Mouse (Mus musculus): ENCODE data around the gene Cd38. TPM values are rescaled to one million over a fixed set of nuclear protein-coding genes. Genes with fewer than 3 reads are reported as not detected.

Gene Cd38
- polyA plus RNA-seq (2015; fragmentation: Nextera tagmentation; extraction: Ambion mirVana), result 5.5 and 6.8 TPM in 2 replicates

GRCm38 (mm10) chr5:43868253-43868652, at the start of gene Cd38:
TSS of gene Cd38 (plus strand) at chr5:43868553.

GRCm38 (mm10) chr5:43818695-43819094, 49.7 kb upstream of the Cd38 start, which contains the start of gene Bst1:
TSS of gene Bst1 (plus strand) at chr5:43818885.

DNA sequence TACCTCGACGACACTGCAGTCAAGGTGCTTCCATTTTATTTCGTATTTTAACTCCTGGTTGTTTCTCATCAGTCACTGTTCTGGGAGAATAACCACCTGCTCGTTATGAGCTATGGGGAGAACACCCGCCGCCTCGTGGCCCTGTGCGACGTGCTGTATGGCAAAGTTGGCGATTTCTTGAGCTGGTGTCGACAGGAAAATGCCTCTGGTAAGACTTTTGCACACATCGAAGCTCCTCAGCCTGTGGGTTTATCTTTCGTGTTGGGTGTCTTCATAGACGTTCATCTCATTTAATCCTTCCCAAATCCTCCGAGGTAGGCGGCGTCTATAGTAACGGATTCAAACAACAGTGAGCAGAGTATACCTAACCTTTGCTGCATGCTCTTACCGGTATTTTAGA, 46.8 kb upstream of the Cd38 start, which contains the start of gene Fbxl5:
Gene Fbxl5 (minus strand): TSS at position 101 of the 400 bp plus-strand sequence.

GRCm38 (mm10) chr5:43912844-43913243, 44.5 kb downstream of the Cd38 start, which contains the start of gene Gm7879:
TSS of gene Gm7879 (plus strand) at chr5:43913144.

Other genes starting within 250 kb of the Cd38 start
- gene Cc2d2a, start 206.2 kb upstream of the Cd38 start, polyA plus RNA-seq (2015; fragmentation: Nextera tagmentation; extraction: Ambion mirVana), result 5.3 and 6.7 TPM in 2 replicates
- 0.44 and 0.74 TPM in 2 replicates for gene Bst1, start 49.7 kb upstream of the Cd38 start, polyA plus RNA-seq (2015; fragmentation: Nextera tagmentation; extraction: Ambion mirVana)
- 27.2 and 32.8 TPM in 2 replicates for gene Fbxl5, start 46.9 kb upstream of the Cd38 start, polyA plus RNA-seq (2015; fragmentation: Nextera tagmentation; extraction: Ambion mirVana)
- gene Gm7879, start 44.6 kb downstream of the Cd38 start, polyA plus RNA-seq (2015; fragmentation: Nextera tagmentation; extraction: Ambion mirVana), result 1.00 TPM in 1 of 2 replicates, not detected in the other
- 6.5 TPM in 1 of 2 replicates, not detected in the other for gene Fgfbp1, start 113.2 kb downstream of the Cd38 start, polyA plus RNA-seq (2015; fragmentation: Nextera tagmentation; extraction: Ambion mirVana)
- 4.7 and 5.5 TPM in 2 replicates for gene Prom1, start 233.5 kb downstream of the Cd38 start, polyA plus RNA-seq (2015; fragmentation: Nextera tagmentation; extraction: Ambion mirVana)